Mouse (Mus musculus): Measurements from ENCODE around the gene Disc1.

- TF ChIP-seq CTCF (IDR thresholded peaks at IDR 0.05) (no peak), EP300 (IDR thresholded peaks at IDR 0.05; ENCODE audit: insufficient read depth, low read depth, low read length) (no peak), POLR2A (IDR thresholded peaks at IDR 0.05; ENCODE audit: insufficient read depth, low read depth, low read length) (no peak)
Measured at GRCm38 (mm10) chr8:125083746-125084145, 29.8 kb downstream of the Disc1 start.

Data from heart, adult 2 months (tissue).